Mouse (Mus musculus) adrenal gland, postnatal 14 days (tissue): ENCODE results near the gene Calr. TPM values are rescaled to one million over a fixed set of nuclear protein-coding genes. Genes with fewer than 3 reads are reported as not detected.
A peak's percentile ranks its signal among the peaks of the same experiment; 100 is the strongest.

Source experiments
- DNase-seq: peaks from one replicate; pipeline ENCODE4 v3.0.0; 2021; ENCODE audit warnings: mixed read lengths
- long read RNA-seq, 2 experiments: library from polyadenylated mRNA; stranded (forward); transcript quantifications; one replicate each; pipeline ENCODE4 v2.0.0; 2021
- total RNA-seq: library from RNA; stranded (reverse); gene quantifications from 2 replicates; pipeline ENCODE4 v1.2.3, GENCODE M21; 2021

The Calr gene
- total RNA-seq = 521 and 554 TPM in 2 replicates
- long read RNA-seq, experiment 1, transcript Calr-201 (9 exons, 2,184 nt) = major isoform, 142 of 181 reads
- long read RNA-seq, experiment 1, partial matches to known transcripts = 18 of 181 reads
- long read RNA-seq, experiment 1, other reads (novel, unspliced or antisense) = 19 of 181 reads
- long read RNA-seq, experiment 2, transcript Calr-201 (9 exons, 2,184 nt) = major isoform, 85 of 138 reads
- long read RNA-seq, experiment 2, transcript Calr-204 (5 exons, 943 nt) = minor isoform, 6 of 138 reads
- long read RNA-seq, experiment 2, partial matches to known transcripts = 21 of 138 reads
- long read RNA-seq, experiment 2, other reads (novel, unspliced or antisense) = 26 of 138 reads

- DNase-seq = peak; percentile 100
Measured at GRCm38 (mm10) chr8:84846722-84847572, at the start of gene Calr. TSS of gene Calr (minus strand) at chr8:84846934.

GRCm38 (mm10) chr8:84895963-84896362 is 49.2 kb upstream of the Calr start:
- no peak for DNase-seq

- DNase-seq = peak; percentile 94
Measured at GRCm38 (mm10) chr8:84893709-84894134, 47.0 kb upstream of the Calr start, which contains the start of gene Gcdh. TSS of gene Gcdh (minus strand) at chr8:84893921.

GRCm38 (mm10) chr8:84892993-84893708 is 46.4 kb upstream of the Calr start:
- DNase-seq = no peak

GRCm38 (mm10) chr8:84889141-84889540 is 42.4 kb upstream of the Calr start:
- DNase-seq = no peak

- no peak for DNase-seq
Measured at GRCm38 (mm10) chr8:84888280-84888679, 41.5 kb upstream of the Calr start.

- DNase-seq = no peak
Measured at GRCm38 (mm10) chr8:84884728-84885127, 38.0 kb upstream of the Calr start.

- DNase-seq = no peak
Measured at GRCm38 (mm10) chr8:84878915-84879314, 32.2 kb upstream of the Calr start.

GRCm38 (mm10) chr8:84877297-84878035 is 30.7 kb upstream of the Calr start:
- DNase-seq = no peak

GRCm38 (mm10) chr8:84874339-84874738 is 27.6 kb upstream of the Calr start:
- no peak for DNase-seq

GRCm38 (mm10) chr8:84873016-84873415 is 26.3 kb upstream of the Calr start:
- no peak for DNase-seq

GRCm38 (mm10) chr8:84872309-84872965 is 25.7 kb upstream of the Calr start:
- peak; percentile 76 for DNase-seq

GRCm38 (mm10) chr8:84871376-84872308 is 24.9 kb upstream of the Calr start, which contains the start of gene Syce2:
TSS of gene Syce2 (plus strand) at chr8:84872111.
- DNase-seq = peak; percentile 93

GRCm38 (mm10) chr8:84856864-84857441 is 10.2 kb upstream of the Calr start, which contains the start of gene Farsa:
TSS of gene Farsa (plus strand) at chr8:84856989.
- peak; percentile 96 for DNase-seq

- DNase-seq = no peak
Measured at GRCm38 (mm10) chr8:84856434-84856833, 9.7 kb upstream of the Calr start.

GRCm38 (mm10) chr8:84847684-84848435 is 1.1 kb upstream of the Calr start:
- no peak for DNase-seq

GRCm38 (mm10) chr8:84846094-84846721 is 526 bp downstream of the Calr start:
- no peak for DNase-seq
